Mouse (Mus musculus): ENCODE measurements around the gene Baiap2l1.
"Not testable (repeated sequence)": the region's sequence is repeated elsewhere in the genome, so short reads cannot be mapped to it uniquely, and the experiment has no call there.

The Baiap2l1 gene

GRCm38 (mm10) chr5:144344592-144344991, 13.3 kb downstream of the Baiap2l1 start:
- no peak for DNase-seq

DNA sequence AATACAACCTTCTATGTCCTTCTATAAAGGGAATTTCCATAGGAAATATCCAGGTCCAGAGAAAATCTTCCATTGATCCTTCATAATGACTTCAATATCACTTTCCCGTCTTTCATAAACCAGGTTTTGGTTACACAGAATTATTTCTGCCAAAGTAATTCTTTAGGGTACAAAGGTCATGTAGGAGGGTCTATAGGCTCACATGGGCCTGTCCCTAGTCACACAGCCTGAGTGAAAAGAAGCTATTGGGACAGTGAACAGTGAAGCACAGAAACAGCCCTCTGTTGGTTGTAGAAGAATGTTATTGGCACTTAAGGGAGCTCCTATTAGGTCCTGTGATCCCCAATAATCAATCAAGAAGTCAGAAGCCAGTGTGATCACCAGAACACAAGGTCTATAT, 16.8 kb downstream of the Baiap2l1 start:
- no peak for DNase-seq

DNA sequence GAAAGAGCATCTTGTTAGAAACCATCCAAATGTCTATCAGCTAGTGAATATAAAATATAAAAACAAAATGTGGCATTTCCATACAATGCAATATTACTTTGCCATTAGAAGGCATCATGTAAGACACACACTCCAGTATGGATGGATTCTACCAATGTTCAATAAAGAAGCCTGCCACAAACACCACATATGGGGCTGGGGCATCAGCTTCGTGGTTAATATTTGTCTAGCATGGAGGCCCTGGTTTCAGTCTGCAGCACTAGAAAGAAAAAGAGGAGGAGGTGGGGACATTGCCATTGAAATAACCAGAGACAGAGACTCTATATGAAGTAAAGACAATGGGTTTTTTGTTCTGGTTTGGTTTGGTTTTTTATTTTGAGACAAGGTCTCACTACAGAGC, 19.1 kb downstream of the Baiap2l1 start:
- DNase-seq: no peak

- DNase-seq: not testable (repeated sequence)
Observed at GRCm38 (mm10) chr5:144335357-144335756, 22.6 kb downstream of the Baiap2l1 start.

DNA sequence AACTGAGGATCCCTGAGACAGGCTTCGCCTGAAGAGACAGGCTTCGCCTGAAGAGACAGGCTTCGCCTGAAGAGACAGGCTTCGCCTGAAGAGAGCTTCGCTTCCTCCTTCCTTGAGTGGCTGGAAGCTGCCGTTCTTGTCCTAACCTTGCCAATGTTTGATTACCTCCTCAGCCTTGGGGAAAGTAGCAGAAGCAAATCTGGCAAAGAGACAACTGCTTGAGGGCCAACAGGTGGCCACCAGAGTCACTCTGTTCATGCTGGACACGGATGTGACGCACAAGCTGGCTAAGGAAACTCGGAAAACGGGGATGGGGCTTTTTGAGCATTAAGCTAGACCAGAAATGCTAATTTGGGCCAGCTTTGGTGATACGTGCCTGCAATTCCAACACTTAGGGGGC, 23.9 kb downstream of the Baiap2l1 start:
- no peak for DNase-seq

- DNase-seq: no peak
Observed at GRCm38 (mm10) chr5:144322717-144323116, 35.2 kb downstream of the Baiap2l1 start.

DNA sequence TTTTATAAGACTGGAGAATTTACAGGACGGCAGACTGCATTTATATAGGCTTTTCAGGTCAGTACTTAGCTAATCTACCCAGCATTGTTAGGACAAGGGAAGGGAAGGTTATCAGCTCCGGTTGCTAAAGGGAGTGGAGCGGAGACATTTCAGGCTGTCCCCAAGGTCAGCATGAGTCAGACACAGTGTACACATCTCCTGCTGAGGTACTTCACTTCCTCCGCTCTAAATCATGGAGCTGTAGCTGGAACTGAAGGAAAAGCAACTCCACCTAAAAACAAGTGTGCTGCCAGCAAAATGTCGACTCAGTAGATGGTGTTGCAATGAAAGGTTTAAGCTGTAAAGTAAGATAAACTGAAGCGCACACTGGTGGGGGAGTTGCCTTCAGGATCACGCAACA, 36.2 kb downstream of the Baiap2l1 start:
- no peak for DNase-seq

DNA sequence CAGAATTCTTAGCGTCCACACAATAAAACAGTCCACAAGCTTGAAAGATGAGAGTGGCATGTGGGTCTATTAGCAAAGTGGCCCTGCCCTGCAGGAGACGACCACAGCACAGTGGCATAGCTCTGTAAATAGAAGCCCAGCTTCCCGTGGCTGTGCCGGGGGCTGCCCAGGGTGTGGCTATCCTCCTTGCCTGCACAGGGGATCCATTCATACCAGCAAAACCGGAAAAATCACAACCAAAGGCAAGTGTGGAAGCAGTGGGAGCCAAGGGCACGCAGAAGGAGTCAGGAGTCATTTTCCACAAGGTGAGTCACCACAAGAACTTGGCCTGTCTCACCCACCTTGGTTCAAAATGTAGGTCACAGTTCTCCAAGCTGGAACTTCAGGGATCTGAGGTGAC, 39.6 kb downstream of the Baiap2l1 start:
- no peak for DNase-seq

GRCm38 (mm10) chr5:144317426-144317825, 40.5 kb downstream of the Baiap2l1 start:
- no peak for DNase-seq

GRCm38 (mm10) chr5:144316442-144316841, 41.5 kb downstream of the Baiap2l1 start:
- no peak for DNase-seq

DNA sequence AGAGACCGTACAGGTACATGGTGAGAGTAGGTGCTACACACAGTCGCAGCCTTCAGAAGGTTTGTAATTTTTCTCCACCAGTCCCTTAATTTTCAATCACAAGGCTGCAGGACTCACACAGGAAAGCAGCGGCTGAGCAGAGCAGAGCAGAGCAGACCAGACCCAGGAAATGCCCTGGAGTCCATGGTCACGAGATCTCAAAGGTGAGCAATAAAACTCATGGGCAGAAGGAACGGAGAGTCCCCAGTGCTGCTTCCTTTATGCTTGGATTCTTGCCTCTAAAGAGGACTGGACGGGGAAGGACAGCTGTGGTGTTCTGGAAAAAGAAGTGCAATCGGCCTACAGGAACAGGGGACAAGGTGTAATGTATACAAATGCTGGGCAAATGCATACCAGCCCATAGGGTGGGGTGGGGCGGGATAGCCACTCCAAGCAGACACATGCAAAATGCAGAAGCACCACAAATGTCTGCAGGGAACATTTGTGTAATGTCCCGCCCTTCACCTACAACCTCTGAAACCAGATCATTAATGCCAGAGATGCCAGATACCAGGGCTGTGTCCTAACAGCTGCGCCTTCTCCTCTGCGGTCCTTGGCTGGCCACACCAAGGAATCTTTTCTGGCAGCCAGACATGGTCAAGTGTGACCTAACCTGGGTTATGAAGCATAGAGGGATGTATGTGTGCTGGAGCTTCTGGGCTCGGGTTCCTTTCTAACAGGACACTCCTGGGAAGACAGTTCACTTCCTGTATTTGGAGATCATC, 43.0 kb downstream of the Baiap2l1 start:
- no peak for DNase-seq

DNA sequence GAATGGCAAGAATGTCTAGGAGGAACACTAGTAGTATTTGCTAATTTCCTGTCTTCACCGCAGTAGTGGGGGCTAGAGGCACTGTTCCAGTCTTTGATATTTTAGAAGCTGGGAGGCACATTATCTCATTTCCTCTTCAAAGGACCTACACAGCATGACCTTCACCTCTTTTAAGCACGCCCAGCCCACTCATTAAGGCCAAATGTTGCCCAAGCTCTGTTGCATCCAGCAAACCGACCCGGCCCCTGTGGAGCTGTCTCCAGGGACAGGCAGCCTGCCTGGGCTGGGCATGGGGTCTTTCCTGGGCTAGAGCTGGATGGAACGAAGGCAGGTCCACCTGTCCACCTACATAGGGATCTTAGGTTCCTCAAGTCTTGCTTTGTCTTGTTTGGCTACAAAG, 44.6 kb downstream of the Baiap2l1 start:
- no peak for DNase-seq

DNA sequence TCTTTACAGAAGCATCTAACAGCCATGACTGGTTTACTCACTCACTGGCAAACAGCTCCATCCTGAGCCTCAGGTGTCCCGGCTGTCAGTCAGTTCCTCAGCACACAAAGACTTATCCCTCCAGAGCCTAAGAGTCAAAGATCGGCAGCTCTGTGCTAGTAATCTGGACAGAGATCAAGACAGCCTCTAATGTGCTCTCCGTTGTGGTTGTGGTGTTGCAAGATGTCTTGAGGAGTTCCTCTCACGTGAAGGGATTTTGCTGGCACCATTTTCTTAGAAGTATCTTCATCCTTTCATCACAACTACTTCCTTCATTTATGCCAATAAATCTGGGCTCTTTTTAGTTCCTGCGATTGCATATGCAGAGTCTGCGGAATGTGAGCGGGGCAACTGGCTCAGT, 45.7 kb downstream of the Baiap2l1 start:
- no peak for DNase-seq

DNA sequence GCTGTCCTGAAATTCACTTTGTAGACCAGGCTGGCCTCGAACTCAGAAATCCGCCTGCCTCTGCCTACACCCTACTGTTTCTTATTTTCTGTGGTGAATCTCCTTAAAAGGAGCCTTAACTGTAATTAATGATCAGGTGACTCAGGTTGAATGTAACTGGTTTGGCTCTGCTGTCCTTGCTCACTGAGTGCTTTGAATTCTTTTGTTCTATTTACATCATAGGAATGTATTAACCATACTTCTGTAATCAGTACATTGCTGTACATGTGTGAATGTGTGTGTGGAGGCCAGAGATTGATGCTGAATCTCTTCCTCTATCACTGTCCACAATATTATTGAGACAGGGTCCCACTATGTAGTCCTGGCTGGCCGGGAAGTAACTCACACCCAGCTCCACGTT, 49.0 kb downstream of the Baiap2l1 start:
- DNase-seq: no peak

- no peak for DNase-seq
Observed at GRCm38 (mm10) chr5:144303071-144303470, 54.8 kb downstream of the Baiap2l1 start.

DNA sequence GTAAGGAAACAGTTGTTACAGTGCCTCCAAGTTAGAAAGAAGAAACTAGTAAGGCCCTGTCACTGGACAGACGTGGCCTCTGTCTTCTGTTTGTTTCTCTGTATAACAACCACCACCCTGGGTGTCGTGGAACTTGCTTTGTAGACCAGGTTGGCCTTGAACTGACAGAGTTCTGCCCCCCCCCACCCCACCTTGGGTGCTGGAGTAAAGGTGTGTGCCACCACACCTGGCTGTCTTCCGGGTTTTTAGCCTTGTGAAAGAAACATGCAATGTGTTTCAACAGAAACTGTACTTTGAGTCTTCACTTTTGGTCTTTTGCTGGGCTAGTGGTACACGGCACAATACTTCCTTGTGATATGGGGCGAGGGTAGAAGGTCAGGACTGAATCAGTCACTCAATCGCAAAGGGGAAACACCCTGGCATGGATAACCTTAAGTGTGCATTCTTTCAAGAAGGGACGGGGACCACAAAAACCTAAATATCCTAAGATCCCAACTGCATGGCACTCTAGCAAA, 61.8 kb downstream of the Baiap2l1 start:
- DNase-seq: no peak

GRCm38 (mm10) chr5:144295357-144295756, 62.6 kb downstream of the Baiap2l1 start:
- DNase-seq: no peak

DNA sequence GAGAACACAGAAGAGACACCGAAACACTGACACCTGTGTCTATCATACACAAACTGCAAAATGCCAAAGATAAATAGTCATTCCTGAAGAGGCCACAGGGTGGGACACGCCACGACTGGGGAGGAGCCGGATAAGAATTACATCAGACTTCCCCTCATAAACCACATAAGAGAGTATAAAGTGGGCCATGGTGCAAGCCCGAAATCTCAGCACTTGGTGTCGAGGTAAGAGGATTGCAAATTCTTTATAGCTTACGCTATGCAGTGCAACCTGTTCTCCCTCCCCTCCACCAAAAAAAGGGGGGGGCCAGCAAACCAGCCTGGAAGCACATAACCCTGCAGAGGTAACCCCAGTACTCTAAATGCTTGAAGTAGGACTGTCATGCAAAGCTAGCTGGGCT, 63.0 kb downstream of the Baiap2l1 start:
- no peak for DNase-seq

DNA sequence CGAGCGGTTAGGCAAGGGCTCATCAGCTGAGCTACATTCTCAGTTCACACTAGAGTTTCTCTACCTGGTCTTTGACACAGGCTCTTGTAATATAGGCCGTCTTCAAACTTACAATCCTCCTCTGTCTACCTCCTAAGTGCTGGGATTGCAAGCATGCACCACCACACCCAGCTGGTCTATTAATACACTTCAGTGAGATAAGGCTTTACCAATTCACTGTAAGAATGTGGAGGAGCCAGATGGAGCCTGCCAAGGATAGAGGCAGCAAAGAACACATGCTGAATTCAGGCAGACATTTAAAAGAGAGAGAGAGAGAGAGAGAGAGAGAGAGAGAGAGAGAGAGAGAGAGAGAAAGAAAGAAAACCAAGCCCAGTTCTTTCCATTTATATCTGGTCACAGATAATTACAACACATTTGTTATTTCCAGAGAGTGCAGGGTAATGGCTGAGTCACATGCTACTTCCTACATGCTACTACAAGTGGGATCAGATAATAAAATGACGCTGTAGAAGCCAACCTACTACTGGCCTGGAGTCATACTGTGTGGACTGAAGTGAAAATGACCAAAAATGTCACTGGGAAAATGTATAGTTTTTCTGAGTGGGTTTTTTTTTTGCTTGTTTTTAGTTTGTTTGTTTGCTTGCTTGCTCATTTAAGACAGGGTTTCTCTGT, 68.0 kb downstream of the Baiap2l1 start:
- DNase-seq: peak; percentile 24

GRCm38 (mm10) chr5:144288391-144288790, 69.5 kb downstream of the Baiap2l1 start:
- no peak for DNase-seq

DNA sequence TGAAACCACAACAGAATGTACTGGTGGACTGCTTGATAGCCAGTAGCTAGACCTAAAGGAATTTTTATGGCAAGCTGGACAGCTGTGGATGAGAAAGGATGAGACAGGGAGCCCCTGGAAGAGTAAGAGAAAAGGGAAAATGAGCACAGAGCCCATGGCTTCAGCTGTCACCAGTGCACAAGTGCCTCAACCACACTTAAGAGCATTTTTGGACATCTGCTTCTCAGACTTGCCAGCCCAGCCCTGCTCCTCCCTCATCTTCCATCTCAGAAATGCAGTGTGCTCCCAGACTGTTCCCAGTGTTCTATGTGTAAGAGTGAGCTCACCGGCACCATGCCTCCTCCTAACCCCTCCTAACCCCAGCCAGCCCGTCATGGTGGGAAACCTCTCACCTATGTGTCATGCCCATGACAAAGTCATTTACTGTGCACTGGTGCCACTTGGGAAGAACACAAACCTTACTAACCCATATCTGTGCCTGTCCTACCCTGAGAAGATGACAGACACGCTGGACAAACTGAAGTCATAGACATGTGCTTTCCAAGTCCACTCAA, 70.6 kb downstream of the Baiap2l1 start:
- DNase-seq: no peak

DNA sequence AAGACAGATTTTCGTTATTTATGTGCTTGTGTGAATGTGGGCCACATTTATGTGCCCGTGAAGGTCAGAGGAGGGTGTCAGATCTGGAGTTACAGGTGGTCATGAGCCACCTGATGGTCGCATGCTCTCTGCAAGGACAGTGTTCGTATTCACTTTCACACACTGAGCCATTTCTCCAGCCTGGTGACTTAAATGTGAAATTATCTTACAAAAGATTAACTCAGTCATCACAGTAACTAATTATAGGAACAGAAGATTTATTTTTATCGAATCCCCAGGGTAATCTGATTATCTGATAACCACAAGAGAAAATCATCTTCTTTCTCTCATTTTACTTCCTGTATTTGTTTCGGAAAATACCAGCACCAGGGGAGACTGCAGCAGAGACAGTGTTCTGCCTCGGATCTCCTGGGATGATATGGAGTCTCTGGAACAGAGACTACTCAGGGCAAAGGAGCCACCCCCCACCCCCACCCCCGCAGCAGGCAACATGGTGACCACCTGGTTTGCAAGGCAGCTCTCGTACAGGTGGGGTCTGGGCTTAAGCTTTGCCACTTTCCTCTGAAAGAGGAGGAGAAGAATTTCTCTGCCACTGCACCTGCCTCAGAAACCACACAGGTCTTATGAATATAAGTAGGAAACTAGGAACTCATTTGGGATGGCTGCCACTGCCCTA, 71.2 kb downstream of the Baiap2l1 start:
- DNase-seq: no peak

DNA sequence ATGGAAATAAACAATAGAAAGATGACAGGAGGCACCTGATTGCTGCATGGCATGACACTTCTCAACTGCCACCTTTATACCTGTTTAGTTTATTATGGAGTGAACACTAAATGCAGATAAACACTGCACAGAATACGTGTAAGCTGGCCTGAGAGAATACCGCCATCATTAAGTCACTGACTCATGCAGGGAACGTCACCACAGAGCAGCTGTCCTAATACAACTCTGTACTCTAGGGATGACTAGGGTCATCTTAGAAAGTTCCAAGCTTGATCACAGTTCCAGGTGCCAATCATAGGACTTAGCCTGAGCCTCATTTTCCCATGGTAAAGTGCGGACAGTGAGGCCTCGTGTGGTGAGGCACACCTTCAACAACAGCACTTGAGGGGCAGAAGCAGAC, 73.3 kb downstream of the Baiap2l1 start:
- DNase-seq: no peak
